Mouse (Mus musculus): ENCODE results near the gene Zfp235. TPM values are rescaled to one million over a fixed set of nuclear protein-coding genes. Genes with fewer than 3 reads are reported as not detected.

Gene Zfp235
- total and polyA plus RNA-seq, 3 experiments: 4.5 to 6.2 TPM; not detected in 1

DNA sequence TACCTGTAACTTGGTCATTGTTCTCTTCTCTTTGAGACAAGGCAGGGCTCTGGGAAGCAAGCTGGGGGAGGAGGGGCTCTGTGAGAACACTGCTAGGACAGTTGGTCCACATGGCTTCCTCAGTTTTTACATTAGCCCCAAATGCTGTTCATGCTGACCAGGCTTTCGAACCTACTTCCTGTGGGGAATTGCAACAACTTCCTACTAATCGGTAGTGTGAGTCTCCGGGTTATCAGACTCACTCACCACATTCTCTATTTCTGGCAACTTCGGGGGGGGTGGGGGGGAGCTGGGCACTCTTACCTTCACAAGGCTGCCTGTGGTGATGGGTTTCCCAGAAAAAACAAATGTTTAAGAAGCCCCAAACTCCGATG lies 55.6 kb downstream of the Zfp235 start:
- Histone ChIP-seq H3K27me3 (ENCODE audit: control insufficient read depth in 1 of 2, insufficient read depth in 2 of 2, low read length in 2 of 2) (no peaks in the 10 kb centered on the region), H3K4me3 (ENCODE audit: control insufficient read depth in 1 of 2, insufficient read depth in 1 of 2, low read depth in 2 of 2, low read length in 2 of 2) (no peak overlapping the region), H3K9me3 (replicated peaks; ENCODE audit: insufficient read depth, low read length) (no peaks in the 10 kb centered on the region), H3K27ac (ENCODE audit: control insufficient read depth, low read depth, low read length) (no peak overlapping the region), H3K4me1 (ENCODE audit: control insufficient read depth in 1 of 2, insufficient read depth in 2 of 2, low read length in 2 of 2) (no peaks in the 10 kb centered on the region), H3K36me3 (ENCODE audit: control insufficient read depth in 1 of 2, insufficient read depth in 2 of 2, low read length in 2 of 2) (no peaks in the 10 kb centered on the region), H3K9ac (ENCODE audit: control insufficient read depth, low read depth, low read length, poor library complexity, severe bottlenecking) (no peak overlapping the region), H3K79me2 (ENCODE audit: control insufficient read depth, insufficient read depth, low read length, poor library complexity) (no peaks in the 10 kb centered on the region)
- TF ChIP-seq MEF2A (IDR thresholded peaks at IDR 0.05; ENCODE audit: extremely low read depth, insufficient replicate concordance, low read depth, low read length, poor library complexity, severe bottlenecking) (no peak), SIN3A (IDR thresholded peaks at IDR 0.05; ENCODE audit: low read length) (no peak), SMC3 (IDR thresholded peaks at IDR 0.05; ENCODE audit: low read depth, low read length) (no peak), GATA1 (IDR thresholded peaks at IDR 0.05; ENCODE audit: low read depth, low read length) (no peak)
- no peak for DNase-seq (ENCODE audit: low read depth, low spot score)

GRCm38 (mm10) chr7:24191361-24191760 lies 57.4 kb downstream of the Zfp235 start:
- no peaks in the 10 kb centered on the region for H3K79me2 ChIP-seq (ENCODE audit: control insufficient read depth, insufficient read depth, low read length, poor library complexity)
- H3K9ac ChIP-seq (ENCODE audit: control insufficient read depth, low read depth, low read length, poor library complexity, severe bottlenecking): no peak overlapping the region
- no peak overlapping the region for H3K4me3 ChIP-seq (ENCODE audit: control insufficient read depth in 1 of 2, insufficient read depth in 1 of 2, low read depth in 2 of 2, low read length in 2 of 2)
- no peaks in the 10 kb centered on the region for H3K36me3 ChIP-seq (ENCODE audit: control insufficient read depth in 1 of 2, insufficient read depth in 2 of 2, low read length in 2 of 2)
- H3K27me3 ChIP-seq (ENCODE audit: control insufficient read depth in 1 of 2, insufficient read depth in 2 of 2, low read length in 2 of 2): no peaks in the 10 kb centered on the region
- DNase-seq (ENCODE audit: low read depth, low spot score): no peak
- no peaks in the 10 kb centered on the region for H3K9me3 ChIP-seq (replicated peaks; ENCODE audit: insufficient read depth, low read length)
- no peaks in the 10 kb centered on the region for H3K4me1 ChIP-seq (ENCODE audit: control insufficient read depth in 1 of 2, insufficient read depth in 2 of 2, low read length in 2 of 2)
- no peak overlapping the region for H3K27ac ChIP-seq (ENCODE audit: control insufficient read depth, low read depth, low read length)
- TF ChIP-seq MYB (IDR thresholded peaks at IDR 0.05; ENCODE audit: low read depth, low read length): no peak
- TF ChIP-seq MEF2A (IDR thresholded peaks at IDR 0.05; ENCODE audit: extremely low read depth, insufficient replicate concordance, low read depth, low read length, poor library complexity, severe bottlenecking): no peak
- TF ChIP-seq BHLHE40 (IDR thresholded peaks at IDR 0.05; ENCODE audit: borderline replicate concordance, low read depth, low read length): no peak
- TF ChIP-seq MAX (IDR thresholded peaks at IDR 0.05; ENCODE audit: low read length): no peak
- TF ChIP-seq GABPA (IDR thresholded peaks at IDR 0.05; ENCODE audit: low read depth, low read length): no peak
- TF ChIP-seq SMC3 (IDR thresholded peaks at IDR 0.05; ENCODE audit: low read depth, low read length): no peak
- TF ChIP-seq HCFC1 (IDR thresholded peaks at IDR 0.05; ENCODE audit: low read depth, low read length): no peak
- no peak for TF ChIP-seq ZMIZ1 (IDR thresholded peaks at IDR 0.05; ENCODE audit: low read depth, low read length)
- no peak for TF ChIP-seq KAT2A (conservative IDR thresholded peaks at IDR 0.05; ENCODE audit: low read depth, low read length)
- no peak for TF ChIP-seq ELF1 (IDR thresholded peaks at IDR 0.05; ENCODE audit: low read depth, low read length)
- TF ChIP-seq ZC3H11A (IDR thresholded peaks at IDR 0.05; ENCODE audit: low read depth, low read length): no peak
- TF ChIP-seq POLR2AphosphoS2 (IDR thresholded peaks at IDR 0.05; ENCODE audit: low read length): no peak
- no peak for TF ChIP-seq RAD21 (IDR thresholded peaks at IDR 0.05; ENCODE audit: low read depth, low read length)
- no peak for TF ChIP-seq UBTF (IDR thresholded peaks at IDR 0.05; ENCODE audit: borderline replicate concordance, insufficient read depth, low read depth, low read length)
- no peak for TF ChIP-seq ETS1 (IDR thresholded peaks at IDR 0.05; ENCODE audit: low read depth, low read length)
- no peak for TF ChIP-seq MAZ (IDR thresholded peaks at IDR 0.05; ENCODE audit: low read depth, low read length)
- no peak for TF ChIP-seq TCF12 (IDR thresholded peaks at IDR 0.05; ENCODE audit: low read depth, low read length)
- TF ChIP-seq SIN3A (IDR thresholded peaks at IDR 0.05; ENCODE audit: low read length): no peak
- no peak for TF ChIP-seq POLR2A (IDR thresholded peaks at IDR 0.05; ENCODE audit: control insufficient read depth in 1 of 2, insufficient read depth in 1 of 2, low read depth in 1 of 2, low read length in 2 of 2, poor library complexity in 1 of 2)
- TF ChIP-seq RCOR1 (IDR thresholded peaks at IDR 0.05; ENCODE audit: low read depth, low read length): no peak

Other genes with a start within 250 kb of the Zfp235 start
- not detected in 2 replicates for gene Vmn1r178, start 242.2 kb upstream of the Zfp235 start, total RNA-seq (2012; rRNA removed)
- not detected for gene Vmn1r178, start 242.2 kb upstream of the Zfp235 start, polyA plus RNA-seq (2012; ENCODE audit: insufficient read depth in 1 of 2, insufficient read length in 2 of 2, low read depth in 1 of 2, low replicate concordance in 2 of 2, missing spikeins in 1 of 2)
- gene Vmn1r179, start 207.2 kb upstream of the Zfp235 start, total RNA-seq (2012; rRNA removed): not detected in 2 replicates
- not detected for gene Vmn1r179, start 207.2 kb upstream of the Zfp235 start, polyA plus RNA-seq (2012; ENCODE audit: insufficient read depth in 1 of 2, insufficient read length in 2 of 2, low read depth in 1 of 2, low replicate concordance in 2 of 2, missing spikeins in 1 of 2)
- not detected in 2 replicates for gene Vmn1r180, start 183.5 kb upstream of the Zfp235 start, total RNA-seq (2012; rRNA removed)
- not detected for gene Vmn1r180, start 183.5 kb upstream of the Zfp235 start, polyA plus RNA-seq (2012; ENCODE audit: insufficient read depth in 1 of 2, insufficient read length in 2 of 2, low read depth in 1 of 2, low replicate concordance in 2 of 2, missing spikeins in 1 of 2)
- gene Vmn1r181, start 159.6 kb upstream of the Zfp235 start, total RNA-seq (2012; rRNA removed): not detected in 2 replicates
- gene Vmn1r181, start 159.6 kb upstream of the Zfp235 start, polyA plus RNA-seq (2012; ENCODE audit: insufficient read depth in 1 of 2, insufficient read length in 2 of 2, low read depth in 1 of 2, low replicate concordance in 2 of 2, missing spikeins in 1 of 2): not detected
- gene V1rd19, start 132.5 kb upstream of the Zfp235 start, total RNA-seq (2012; rRNA removed): not detected in 2 replicates
- gene V1rd19, start 132.5 kb upstream of the Zfp235 start, polyA plus RNA-seq (2012; ENCODE audit: insufficient read depth in 1 of 2, insufficient read length in 2 of 2, low read depth in 1 of 2, low replicate concordance in 2 of 2, missing spikeins in 1 of 2): not detected
- not detected in 2 replicates for gene Vmn1r183, start 80.9 kb upstream of the Zfp235 start, total RNA-seq (2012; rRNA removed)
- under 1 TPM in 1 of 2 experiments, not detected in 1; 0.03 TPM for gene Vmn1r183, start 80.9 kb upstream of the Zfp235 start, polyA plus RNA-seq (2012; ENCODE audit: insufficient read depth in 1 of 2, insufficient read length in 2 of 2, low read depth in 1 of 2, low replicate concordance in 2 of 2, missing spikeins in 1 of 2)
- 20.7 and 21.9 TPM in 2 replicates for gene Zfp180, start 52.2 kb upstream of the Zfp235 start, total RNA-seq (2012; rRNA removed)
- 10 to 100 TPM in 1 of 2 experiments, not detected in 1; 21.6 TPM for gene Zfp180, start 52.2 kb upstream of the Zfp235 start, polyA plus RNA-seq (2012; ENCODE audit: insufficient read depth in 1 of 2, insufficient read length in 2 of 2, low read depth in 1 of 2, low replicate concordance in 2 of 2, missing spikeins in 1 of 2)
- gene Zfp112, start 21.9 kb upstream of the Zfp235 start, total RNA-seq (2012; rRNA removed): 0.50 and 0.59 TPM in 2 replicates
- under 1 TPM in 1 of 2 experiments, not detected in 1; 0.84 TPM for gene Zfp112, start 21.9 kb upstream of the Zfp235 start, polyA plus RNA-seq (2012; ENCODE audit: insufficient read depth in 1 of 2, insufficient read length in 2 of 2, low read depth in 1 of 2, low replicate concordance in 2 of 2, missing spikeins in 1 of 2)
- gene Zfp114, start 40.9 kb downstream of the Zfp235 start, total RNA-seq (2012; rRNA removed): not detected in 2 replicates
- not detected for gene Zfp114, start 40.9 kb downstream of the Zfp235 start, polyA plus RNA-seq (2012; ENCODE audit: insufficient read depth in 1 of 2, insufficient read length in 2 of 2, low read depth in 1 of 2, low replicate concordance in 2 of 2, missing spikeins in 1 of 2)
- not detected in 2 replicates for gene Zfp111, start 77.3 kb downstream of the Zfp235 start, total RNA-seq (2012; rRNA removed)
- not detected for gene Zfp111, start 77.3 kb downstream of the Zfp235 start, polyA plus RNA-seq (2012; ENCODE audit: insufficient read depth in 1 of 2, insufficient read length in 2 of 2, low read depth in 1 of 2, low replicate concordance in 2 of 2, missing spikeins in 1 of 2)
- not detected in 2 replicates for gene Zfp109, start 103.4 kb downstream of the Zfp235 start, total RNA-seq (2012; rRNA removed)
- gene Zfp109, start 103.4 kb downstream of the Zfp235 start, polyA plus RNA-seq (2012; ENCODE audit: insufficient read depth in 1 of 2, insufficient read length in 2 of 2, low read depth in 1 of 2, low replicate concordance in 2 of 2, missing spikeins in 1 of 2): not detected
- gene Zfp108, start 120.6 kb downstream of the Zfp235 start, total RNA-seq (2012; rRNA removed): not detected in 2 replicates
- not detected for gene Zfp108, start 120.6 kb downstream of the Zfp235 start, polyA plus RNA-seq (2012; ENCODE audit: insufficient read depth in 1 of 2, insufficient read length in 2 of 2, low read depth in 1 of 2, low replicate concordance in 2 of 2, missing spikeins in 1 of 2)
- not detected in 2 replicates for gene Zfp93, start 136.3 kb downstream of the Zfp235 start, total RNA-seq (2012; rRNA removed)
- not detected for gene Zfp93, start 136.3 kb downstream of the Zfp235 start, polyA plus RNA-seq (2012; ENCODE audit: insufficient read depth in 1 of 2, insufficient read length in 2 of 2, low read depth in 1 of 2, low replicate concordance in 2 of 2, missing spikeins in 1 of 2)
- gene Zfp61, start 167.1 kb downstream of the Zfp235 start, total RNA-seq (2012; rRNA removed): 9.2 and 9.9 TPM in 2 replicates
- gene Zfp61, start 167.1 kb downstream of the Zfp235 start, polyA plus RNA-seq (2012; ENCODE audit: insufficient read depth in 1 of 2, insufficient read length in 2 of 2, low read depth in 1 of 2, low replicate concordance in 2 of 2, missing spikeins in 1 of 2): 10 to 100 TPM in 1 of 2 experiments, not detected in 1; 15.3 TPM
- gene Zfp94, start 182.5 kb downstream of the Zfp235 start, total RNA-seq (2012; rRNA removed): 5.9 and 6.9 TPM in 2 replicates
- 1 to 10 TPM in 1 of 2 experiments, not detected in 1; 5.9 TPM for gene Zfp94, start 182.5 kb downstream of the Zfp235 start, polyA plus RNA-seq (2012; ENCODE audit: insufficient read depth in 1 of 2, insufficient read length in 2 of 2, low read depth in 1 of 2, low replicate concordance in 2 of 2, missing spikeins in 1 of 2)
- not detected in 2 replicates for gene Tescl, start 199.8 kb downstream of the Zfp235 start, total RNA-seq (2012; rRNA removed)
- not detected for gene Tescl, start 199.8 kb downstream of the Zfp235 start, polyA plus RNA-seq (2012; ENCODE audit: insufficient read depth in 1 of 2, insufficient read length in 2 of 2, low read depth in 1 of 2, low replicate concordance in 2 of 2, missing spikeins in 1 of 2)
- gene Lypd5, start 215.0 kb downstream of the Zfp235 start, total RNA-seq (2012; rRNA removed): not detected in 2 replicates
- gene Lypd5, start 215.0 kb downstream of the Zfp235 start, polyA plus RNA-seq (2012; ENCODE audit: insufficient read depth in 1 of 2, insufficient read length in 2 of 2, low read depth in 1 of 2, low replicate concordance in 2 of 2, missing spikeins in 1 of 2): not detected
- 175 and 256 TPM in 2 replicates for gene Kcnn4, start 236.1 kb downstream of the Zfp235 start, total RNA-seq (2012; rRNA removed)
- gene Kcnn4, start 236.1 kb downstream of the Zfp235 start, polyA plus RNA-seq (2012; ENCODE audit: insufficient read depth in 1 of 2, insufficient read length in 2 of 2, low read depth in 1 of 2, low replicate concordance in 2 of 2, missing spikeins in 1 of 2): 100 to 1,000 TPM in 1 of 2 experiments, not detected in 1; 188 TPM